Mouse (Mus musculus): ENCODE measurements at regions not wholly inside any gene's neighbourhood (a gene's known extent, or its start where the extent isn't known, plus 50 kb on each side); places are given as distances from the start of the nearest gene placed in this dataset.

- no peak for DNase-seq (ENCODE audit: low read depth, low spot score)
Observed at GRCm38 (mm10) chr16:24056123-24056884, 67.7 kb upstream of the Bcl6 start.

GRCm38 (mm10) chr16:24054293-24054692 lies 65.6 kb upstream of the Bcl6 start:
- no peak for DNase-seq (ENCODE audit: low read depth, low spot score)

DNA sequence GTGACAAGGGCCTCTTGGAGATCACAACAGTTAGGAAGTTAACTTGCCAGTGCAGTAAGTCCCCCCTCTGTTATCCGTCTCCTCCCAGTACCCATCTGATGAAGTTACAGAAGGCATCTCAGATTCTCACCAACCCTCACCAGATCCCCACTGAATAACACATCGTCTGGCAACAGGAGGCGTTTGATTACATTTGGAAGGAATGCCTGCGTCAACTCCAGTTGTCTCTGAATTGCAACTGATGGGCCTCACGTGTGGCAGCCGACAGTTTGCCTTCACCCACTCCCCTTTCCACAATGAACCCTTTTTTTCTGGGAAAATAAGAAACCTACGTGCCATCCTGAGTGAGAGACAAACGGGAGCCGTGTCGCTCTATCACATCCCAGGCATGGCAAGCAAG lies 64.8 kb upstream of the Bcl6 start:
- DNase-seq (ENCODE audit: low read depth, low spot score) = peak; percentile 69

DNA sequence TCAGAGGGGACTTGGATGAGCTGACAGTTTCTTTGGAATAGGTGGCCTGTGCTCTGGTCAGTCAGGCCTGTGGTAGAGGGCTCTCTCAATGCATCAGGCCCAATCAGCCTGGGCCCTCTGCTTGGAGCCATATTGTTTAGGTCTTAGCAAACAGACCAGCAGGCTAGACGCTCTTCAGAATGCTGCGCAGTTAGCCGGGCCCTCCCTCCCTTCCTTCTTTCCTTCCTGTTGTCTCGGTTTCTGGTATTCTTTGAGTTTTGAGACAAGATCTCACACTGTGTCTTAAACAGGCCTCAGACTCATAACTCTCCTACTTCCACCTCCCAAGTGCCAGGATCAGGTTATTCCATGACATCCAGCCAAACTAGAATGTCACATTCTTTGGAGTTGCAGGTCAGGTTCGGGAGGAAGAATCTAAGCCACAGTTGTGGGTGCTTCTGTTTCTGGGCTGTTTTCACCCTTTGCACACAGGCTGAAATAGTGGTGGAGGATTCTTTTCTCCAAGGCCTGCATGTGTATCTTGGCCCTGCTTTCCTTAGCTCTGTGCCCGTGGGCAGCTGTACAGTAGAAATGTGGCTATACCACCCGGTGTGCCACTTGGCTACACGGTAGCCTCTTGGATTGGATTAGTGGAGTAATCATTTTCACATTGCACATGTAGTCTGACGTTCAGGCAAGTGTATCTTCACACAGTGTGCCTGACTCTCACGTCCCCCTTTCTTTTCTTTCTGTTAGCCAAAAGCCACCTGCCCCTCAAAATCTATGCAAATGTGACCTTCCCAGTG lies 62.4 kb upstream of the Bcl6 start:
- peak; percentile 50 for DNase-seq (ENCODE audit: low read depth, low spot score)

GRCm38 (mm10) chr16:24043779-24044178 lies 55.1 kb upstream of the Bcl6 start:
- DNase-seq (ENCODE audit: low read depth, low spot score) = no peak

GRCm38 (mm10) chr16:24042977-24043376 lies 54.3 kb upstream of the Bcl6 start:
- DNase-seq (ENCODE audit: low read depth, low spot score) = peak; percentile 63

GRCm38 (mm10) chr16:24042216-24042615 lies 53.6 kb upstream of the Bcl6 start:
- no peak for DNase-seq (ENCODE audit: low read depth, low spot score)

DNA sequence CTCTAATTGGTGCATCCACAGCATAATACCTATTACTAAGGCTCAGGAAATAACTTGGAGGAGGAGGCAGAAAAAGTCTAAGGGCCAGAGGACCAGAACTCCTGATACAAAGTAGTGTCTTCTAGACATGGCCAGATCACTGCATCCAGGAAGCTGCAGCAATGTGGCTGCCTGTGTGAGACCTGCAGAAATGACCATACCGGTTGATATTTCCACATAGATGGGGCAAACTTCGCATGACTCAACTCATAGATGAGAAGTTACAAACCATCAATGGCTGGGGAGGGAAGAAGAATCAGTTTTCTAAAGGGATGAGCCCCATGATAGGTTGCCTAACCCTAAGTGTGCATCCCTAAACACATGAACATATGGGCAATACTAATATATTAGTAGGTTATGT lies 52.8 kb upstream of the Bcl6 start:
- no peak for DNase-seq (ENCODE audit: low read depth, low spot score)

DNA sequence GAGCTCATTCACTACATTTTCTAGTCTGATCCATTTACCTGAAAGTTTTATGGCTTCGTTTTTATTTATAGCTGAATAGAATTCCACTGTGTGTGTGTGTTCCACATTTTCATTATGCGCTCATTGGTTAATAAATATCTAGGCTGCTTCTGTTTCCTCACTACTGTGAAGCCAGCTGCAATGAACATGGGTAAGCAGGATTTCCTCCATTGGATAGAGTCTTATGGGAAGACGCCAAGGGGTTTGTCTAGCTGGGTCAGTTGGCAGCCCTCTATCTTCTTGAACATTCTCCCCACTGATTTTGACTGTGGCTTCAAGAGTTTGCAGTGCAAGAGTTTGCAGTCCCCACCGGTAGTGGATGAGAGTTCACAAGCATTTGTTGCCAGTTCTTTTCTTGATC lies 51.1 kb upstream of the Bcl6 start:
- DNase-seq (ENCODE audit: low read depth, low spot score) = no peak

Measured in brain, adult 2 months (tissue).